Mouse (Mus musculus): Measurements from ENCODE around the gene Snrpa. TPM values are rescaled to one million over a fixed set of nuclear protein-coding genes. Genes with fewer than 3 reads are reported as not detected.

Gene Snrpa
- polyA plus RNA-seq, 1 experiment from 2014 or later = 160 TPM

DNA sequence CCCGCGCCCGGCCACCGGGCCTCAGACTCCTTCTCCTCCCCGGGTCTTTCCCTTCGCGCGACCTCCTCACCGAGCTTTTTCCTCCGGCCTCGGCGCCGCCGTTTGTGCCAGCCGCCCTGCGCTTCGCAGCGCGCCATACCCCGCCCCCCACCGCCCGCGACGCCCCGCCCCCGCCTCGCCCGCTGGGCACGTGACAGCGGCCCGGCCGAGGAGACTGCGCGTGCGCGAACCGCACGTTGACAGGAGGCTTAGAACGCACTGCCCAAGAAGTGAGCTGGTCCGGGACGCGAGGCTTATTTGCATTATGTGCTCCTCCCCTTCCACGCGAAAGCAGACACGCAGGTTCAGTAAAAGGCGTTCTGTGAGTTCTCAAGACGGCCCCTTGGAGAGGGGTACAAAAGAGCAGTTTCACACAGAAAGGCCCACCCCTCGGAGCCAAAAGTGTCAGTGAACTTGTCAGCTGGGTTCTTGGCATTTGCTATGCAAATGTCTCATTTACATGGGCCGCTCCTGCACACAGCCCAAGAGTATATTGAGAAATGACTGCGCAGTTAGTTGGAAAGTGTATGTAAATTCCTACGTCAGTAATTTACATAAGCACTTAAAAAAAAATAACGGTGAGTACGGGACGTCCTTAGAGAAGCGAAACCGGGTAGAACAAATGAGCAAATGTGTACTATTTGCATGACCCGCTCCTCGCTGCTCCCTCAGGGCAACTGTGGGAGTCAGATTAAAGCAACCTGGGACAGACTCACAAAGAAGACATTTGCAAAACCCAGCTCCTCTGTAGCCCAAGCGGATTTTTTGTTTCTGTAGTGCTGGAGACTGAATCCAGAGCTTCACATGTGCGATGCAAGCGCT lies 29.2 kb downstream of the Snrpa start, which contains the start of gene Egln2:
Egln2 (minus strand) TSS at position 189 of the 861 bp plus-strand sequence.
- H3K4me1 ChIP-seq (replicated peaks; ENCODE audit: insufficient read depth, low read length) = peaks cover 27% of the 10 kb centered on the region; the same call in 1 of the 2 replicates

DNA sequence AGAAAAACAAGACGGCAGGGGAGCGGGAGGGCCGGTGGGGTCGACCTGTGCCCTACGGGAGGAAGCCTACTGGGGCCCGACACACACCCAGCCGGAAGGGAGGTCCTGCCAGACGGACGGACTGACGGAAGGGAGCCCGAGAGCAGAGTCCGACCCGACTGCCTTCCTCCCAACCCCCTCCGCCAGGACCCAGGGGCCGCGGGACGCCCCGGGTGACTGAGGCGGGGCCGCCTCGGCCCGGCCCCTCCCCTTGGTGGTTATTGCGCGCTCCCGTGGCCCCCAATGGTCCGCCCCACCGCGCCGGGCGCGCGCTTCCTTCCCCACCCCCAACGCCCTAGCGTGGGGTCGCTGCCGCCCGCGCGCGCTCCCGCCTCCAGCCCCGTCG lies 29.9 kb downstream of the Snrpa start:
- Histone ChIP-seq H3K36me3 (ENCODE audit: insufficient read depth, low read length) (peaks cover 7% of the 10 kb centered on the region; the same call in 1 of the 2 replicates), H3K27me3 (ENCODE audit: insufficient read depth, low read length) (no peaks in the 10 kb centered on the region), H3K9me3 (replicated peaks; ENCODE audit: low read length) (no peaks in the 10 kb centered on the region), H3K9ac (ENCODE audit: low read depth, low read length) (peak overlapping the region; percentile 69), H3K4me3 (replicated peaks; ENCODE audit: low read depth, low read length) (peak overlapping the region; percentile 62), H3K4me1 (replicated peaks; ENCODE audit: insufficient read depth, low read length) (peaks cover 27% of the 10 kb centered on the region; the same call in 1 of the 2 replicates), H3K27ac (peak overlapping the region; percentile 93), H3K4me2 (ENCODE audit: low read length) (peak overlapping the region; percentile 66)
- no peak for TF ChIP-seq CTCF (IDR thresholded peaks at IDR 0.05; ENCODE audit: low read depth)
- 1% methylated on average over 22 of the region's 43 CpGs for WGBS
- ATAC-seq (replicated peaks; ENCODE audit: low FRiP score, low read depth) = peak; percentile 81
- peak; percentile 87 for DNase-seq (ENCODE audit: low spot score)

More for the DNA sequence above, 29.2 kb downstream of the Snrpa start, which contains the start of gene Egln2:
- WGBS = under 1% methylated on average over 47 of the region's 61 CpGs
- DNase-seq (ENCODE audit: low spot score) (peak; percentile 95), ATAC-seq (replicated peaks; ENCODE audit: low FRiP score, low read depth) (peak; percentile 79)
- Histone ChIP-seq H3K27me3 (ENCODE audit: insufficient read depth, low read length) (no peaks in the 10 kb centered on the region), H3K9ac (ENCODE audit: low read depth, low read length) (peak within 1 kb of the TSS; percentile 69), H3K9me3 (replicated peaks; ENCODE audit: low read length) (no peaks in the 10 kb centered on the region), H3K4me3 (replicated peaks; ENCODE audit: low read depth, low read length) (peak within 1 kb of the TSS; percentile 62), H3K27ac (peak within 1 kb of the TSS; percentile 93), H3K36me3 (ENCODE audit: insufficient read depth, low read length) (peaks cover 11% of the 10 kb centered on the region; the same call in 1 of the 2 replicates), H3K4me2 (ENCODE audit: low read length) (peak within 1 kb of the TSS; percentile 66)
- no peak for TF ChIP-seq CTCF (IDR thresholded peaks at IDR 0.05; ENCODE audit: low read depth)

DNA sequence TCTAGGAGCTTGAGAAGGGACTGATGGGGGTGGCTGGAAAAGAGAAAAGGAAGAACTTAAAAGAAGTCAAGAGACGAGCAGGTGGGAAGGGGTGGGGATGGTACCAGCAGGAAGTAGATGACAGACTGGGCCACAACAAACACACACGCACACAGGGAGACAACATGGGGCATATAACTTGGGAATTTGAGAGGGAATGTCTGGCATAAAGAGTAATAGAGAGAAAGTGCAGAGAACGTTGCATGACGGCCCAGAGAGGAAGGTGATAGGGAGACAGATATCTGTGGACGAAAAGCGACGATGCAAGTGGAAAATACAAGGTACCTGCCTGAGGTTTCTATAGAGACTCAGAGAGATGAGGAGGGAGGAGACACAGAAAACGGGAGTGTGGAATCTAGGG lies 30.4 kb downstream of the Snrpa start:
- WGBS = 3% methylated on average over 8 of the region's 8 CpGs
- DNase-seq (ENCODE audit: low spot score) (no peak), ATAC-seq (replicated peaks; ENCODE audit: low FRiP score, low read depth) (no peak)
- peak overlapping the region; percentile 62 for H3K4me3 ChIP-seq (replicated peaks; ENCODE audit: low read depth, low read length)
- H3K27me3 ChIP-seq (ENCODE audit: insufficient read depth, low read length) = no peaks in the 10 kb centered on the region
- H3K4me1 ChIP-seq (replicated peaks; ENCODE audit: insufficient read depth, low read length) = peaks cover 30% of the 10 kb centered on the region; the same call in 1 of the 2 replicates
- peaks cover 3% of the 10 kb centered on the region; the same call in 1 of the 2 replicates for H3K36me3 ChIP-seq (ENCODE audit: insufficient read depth, low read length)
- H3K4me2 ChIP-seq (ENCODE audit: low read length) = peak overlapping the region; percentile 66
- H3K9ac ChIP-seq (ENCODE audit: low read depth, low read length) = peak overlapping the region; percentile 69
- H3K9me3 ChIP-seq (replicated peaks; ENCODE audit: low read length) = no peaks in the 10 kb centered on the region
- TF ChIP-seq CTCF (IDR thresholded peaks at IDR 0.05; ENCODE audit: low read depth) = no peak
- peak overlapping the region; percentile 93 for H3K27ac ChIP-seq

DNA sequence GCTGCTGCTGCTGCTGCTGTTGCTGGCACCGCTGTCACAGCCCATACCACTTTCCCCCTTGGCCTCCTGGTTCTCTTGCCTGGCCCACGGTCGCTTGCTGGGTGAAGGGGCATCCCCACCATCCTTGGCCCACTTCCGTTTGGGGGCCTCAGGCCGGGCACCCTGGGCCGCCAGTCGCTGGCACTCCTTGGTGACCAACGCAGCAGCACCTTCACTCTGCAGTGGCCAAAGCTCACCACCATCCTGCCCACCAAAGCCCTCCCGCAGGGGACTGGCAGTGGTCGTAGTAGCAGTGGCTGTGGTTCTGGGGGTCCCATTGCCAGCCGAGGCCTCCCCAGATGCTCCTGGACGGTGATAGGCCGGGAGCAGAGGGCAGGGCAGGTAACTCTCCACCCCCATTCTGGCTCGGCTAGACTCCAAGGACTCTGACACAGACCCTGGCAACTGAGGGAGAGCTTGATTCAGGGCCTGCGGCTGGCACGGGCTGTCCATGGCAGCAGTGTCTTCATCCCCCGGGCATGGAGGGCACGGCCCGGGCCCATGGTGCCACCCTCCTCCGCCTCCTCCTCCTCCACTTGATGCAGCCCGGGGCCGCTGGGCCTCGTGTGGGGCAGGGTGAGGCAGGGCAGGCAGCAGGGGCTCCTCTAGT lies 30.9 kb downstream of the Snrpa start:
- Histone ChIP-seq H3K9ac (ENCODE audit: low read depth, low read length) (peak overlapping the region; percentile 69), H3K36me3 (ENCODE audit: insufficient read depth, low read length) (peaks cover 3% of the 10 kb centered on the region; the same call in 1 of the 2 replicates), H3K27ac (peak overlapping the region; percentile 93), H3K9me3 (replicated peaks; ENCODE audit: low read length) (no peaks in the 10 kb centered on the region), H3K27me3 (ENCODE audit: insufficient read depth, low read length) (no peaks in the 10 kb centered on the region), H3K4me1 (replicated peaks; ENCODE audit: insufficient read depth, low read length) (peaks cover 34% of the 10 kb centered on the region; the same call in 1 of the 2 replicates), H3K4me3 (replicated peaks; ENCODE audit: low read depth, low read length) (peak overlapping the region; percentile 62), H3K4me2 (ENCODE audit: low read length) (peak overlapping the region; percentile 66)
- DNase-seq (ENCODE audit: low spot score) (no peak), ATAC-seq (replicated peaks; ENCODE audit: low FRiP score, low read depth) (no peak)
- 58% methylated on average over 22 of the region's 23 CpGs for WGBS
- no peak for TF ChIP-seq CTCF (IDR thresholded peaks at IDR 0.05; ENCODE audit: low read depth)

DNA sequence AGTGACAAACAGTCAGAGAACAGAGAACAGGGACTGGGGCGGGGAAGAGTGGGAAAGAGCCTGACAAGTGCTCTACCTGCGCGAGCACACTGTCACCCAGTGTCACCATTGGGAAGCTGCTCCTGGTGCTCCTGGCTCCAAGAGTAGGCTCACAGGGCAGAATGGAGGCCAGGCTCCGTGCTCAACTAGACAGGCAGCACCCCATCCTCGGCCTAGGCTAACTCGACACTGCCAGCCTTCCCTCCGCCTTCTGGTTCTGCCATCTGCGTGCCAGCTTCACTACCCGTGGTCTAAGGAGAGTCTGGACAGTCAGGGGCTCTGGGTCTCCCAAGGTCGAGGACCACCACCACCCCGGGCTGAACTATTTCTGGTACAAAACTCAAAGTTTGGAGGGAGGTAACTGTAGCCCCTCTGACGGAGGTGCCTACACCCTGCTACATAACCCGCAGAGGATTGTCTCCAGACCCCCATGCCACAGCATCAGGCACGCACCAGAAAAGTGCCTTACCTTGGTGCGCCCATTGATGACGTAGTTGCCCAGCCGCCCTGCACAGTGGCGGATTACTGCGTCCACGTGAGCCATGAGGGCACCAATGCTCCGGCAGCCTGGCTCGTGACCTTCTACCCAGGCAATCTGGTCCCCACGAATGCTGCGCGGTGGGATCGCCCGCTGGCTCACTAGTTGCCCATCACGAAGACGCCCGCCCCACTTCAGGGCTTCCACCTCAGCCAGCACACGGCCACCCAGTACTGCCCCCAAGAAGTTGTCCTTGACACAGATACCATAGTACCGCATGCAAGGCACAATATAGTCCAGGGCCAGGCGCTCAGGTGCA lies 31.7 kb downstream of the Snrpa start:
- H3K27ac ChIP-seq = no peak overlapping the region
- DNase-seq (ENCODE audit: low spot score) (no peak), ATAC-seq (replicated peaks; ENCODE audit: low FRiP score, low read depth) (no peak)
- no peaks in the 10 kb centered on the region for H3K27me3 ChIP-seq (ENCODE audit: insufficient read depth, low read length)
- H3K36me3 ChIP-seq (ENCODE audit: insufficient read depth, low read length) = peaks cover 3% of the 10 kb centered on the region; the same call in 1 of the 2 replicates
- TF ChIP-seq CTCF (IDR thresholded peaks at IDR 0.05; ENCODE audit: low read depth) = no peak
- no peaks in the 10 kb centered on the region for H3K9me3 ChIP-seq (replicated peaks; ENCODE audit: low read length)
- H3K4me1 ChIP-seq (replicated peaks; ENCODE audit: insufficient read depth, low read length) = peaks cover 35% of the 10 kb centered on the region; the same call in 1 of the 2 replicates
- peak overlapping the region; percentile 66; the same call in 1 of the 2 replicates for H3K4me2 ChIP-seq (ENCODE audit: low read length)
- H3K9ac ChIP-seq (ENCODE audit: low read depth, low read length) = peak overlapping the region; percentile 69; the same call in 1 of the 2 replicates
- 84% methylated on average over 33 of the region's 33 CpGs for WGBS
- H3K4me3 ChIP-seq (replicated peaks; ENCODE audit: low read depth, low read length) = peak overlapping the region; percentile 62; the same call in 1 of the 2 replicates

All from kidney, postnatal 0 days (tissue).